Mouse (Mus musculus) urinary bladder, postnatal 4 days (tissue): ENCODE results near the gene Tcerg1l.

ENCODE experiments used
- DNase-seq, 2 experiments: peaks; one replicate each; pipeline ENCODE4 v3.0.0; 2021 to 2022; ENCODE audit warnings: low spot score in 2 of 2

Gene Tcerg1l

GRCm38 (mm10) chr7:138365519-138365918 is 32.0 kb downstream of the Tcerg1l start:
- no peak for DNase-seq

DNA sequence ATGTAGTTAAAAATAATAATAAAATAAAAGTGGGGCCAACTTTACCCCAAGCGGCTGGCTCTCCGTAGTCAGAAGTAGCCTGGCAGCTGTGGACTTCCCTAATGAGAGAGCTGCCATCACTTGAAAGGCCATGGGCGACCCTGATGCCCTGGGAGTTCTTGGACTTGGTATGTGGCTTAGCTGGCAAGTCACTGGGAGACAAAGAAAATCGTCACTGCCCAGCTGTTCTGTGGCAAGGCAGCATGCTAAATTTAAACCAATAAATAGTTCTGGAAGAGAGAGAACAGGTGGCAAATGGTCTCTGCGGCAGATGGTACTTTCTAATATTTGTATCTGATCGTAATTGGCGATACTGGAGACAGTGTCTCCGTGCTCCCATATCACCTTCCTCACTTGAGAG is 40.1 kb downstream of the Tcerg1l start:
- DNase-seq, result no peak

DNA sequence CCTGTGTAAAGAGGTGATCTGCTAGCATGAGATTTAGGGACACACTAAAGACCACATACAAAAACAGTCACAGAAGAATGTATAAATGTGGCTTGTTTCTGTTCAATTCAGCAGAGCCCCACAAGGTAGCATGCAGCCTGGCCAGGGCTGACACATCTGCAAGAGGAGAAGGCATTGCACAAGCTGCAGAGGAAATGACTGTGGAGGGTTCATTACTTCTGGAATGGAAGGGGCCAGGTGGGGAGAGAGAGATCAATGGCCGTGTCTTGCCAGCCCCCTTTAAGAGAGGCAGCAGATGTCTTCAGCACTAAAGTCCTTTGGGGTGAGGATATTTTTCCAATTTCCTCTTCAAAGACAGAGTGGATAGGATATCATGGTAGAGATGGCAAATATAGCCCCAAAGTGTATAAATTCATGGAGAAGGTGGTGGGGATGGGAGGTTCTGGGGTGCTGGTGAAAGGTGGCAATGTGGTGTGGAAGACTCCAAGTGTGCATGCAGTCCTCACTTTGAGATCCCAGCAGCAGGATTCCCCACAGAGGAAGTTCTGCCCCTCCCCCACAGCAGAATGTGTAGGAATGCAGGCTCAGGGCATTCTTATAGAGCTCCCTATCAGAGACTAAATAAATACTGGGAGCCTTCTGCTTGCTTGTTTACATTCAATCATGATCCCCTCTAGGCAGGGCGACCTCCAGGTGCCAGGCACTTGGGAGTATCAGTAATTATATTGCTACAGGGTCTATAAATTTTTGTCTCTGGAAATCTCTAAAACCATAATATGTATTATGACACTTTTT is 40.7 kb downstream of the Tcerg1l start:
- DNase-seq, result no peak

DNA sequence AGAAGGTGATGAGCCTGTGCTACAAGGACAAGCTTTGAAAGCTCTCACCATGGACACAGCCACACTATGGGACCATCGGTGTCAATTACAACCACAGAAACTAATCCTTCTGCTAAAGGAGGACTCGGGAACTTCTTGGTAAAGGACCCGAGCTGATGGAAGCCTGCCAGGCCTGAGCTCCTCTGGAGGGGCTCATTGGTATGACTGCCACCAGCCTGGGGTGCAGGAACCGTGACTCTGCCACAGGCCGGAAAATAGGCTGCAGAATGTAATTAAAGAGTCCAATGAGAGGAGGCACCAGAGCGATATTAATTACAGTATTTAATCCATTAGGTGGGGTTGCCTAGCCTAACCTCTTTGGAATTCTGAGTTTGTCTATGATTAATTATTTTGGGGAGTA is 52.1 kb downstream of the Tcerg1l start:
- no peak for DNase-seq

DNA sequence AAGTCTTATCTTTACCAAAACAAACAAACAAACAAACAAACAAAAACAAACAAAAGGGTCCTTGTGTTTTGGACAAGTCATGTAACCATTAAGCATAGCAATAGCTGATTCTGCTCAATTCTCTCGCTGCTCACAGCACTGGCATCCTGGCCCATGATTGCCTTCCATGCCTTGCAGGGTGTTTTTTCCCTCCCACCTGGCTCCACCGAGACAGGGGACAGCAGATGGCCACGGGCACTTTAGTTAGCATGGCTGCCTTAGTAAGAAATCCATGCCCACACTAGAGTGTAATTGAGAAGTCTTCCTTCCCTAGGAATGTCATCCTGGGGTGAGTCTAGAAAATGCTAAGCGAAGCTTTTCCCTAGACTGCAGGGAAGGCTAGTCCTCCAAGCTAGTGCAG is 59.1 kb downstream of the Tcerg1l start:
- no peak for DNase-seq

GRCm38 (mm10) chr7:138337946-138338345 is 59.6 kb downstream of the Tcerg1l start:
- no peak for DNase-seq

- DNase-seq, result no peak
These were observed 64.9 kb downstream of the Tcerg1l start for GRCm38 (mm10) chr7:138332504-138333168.

DNA sequence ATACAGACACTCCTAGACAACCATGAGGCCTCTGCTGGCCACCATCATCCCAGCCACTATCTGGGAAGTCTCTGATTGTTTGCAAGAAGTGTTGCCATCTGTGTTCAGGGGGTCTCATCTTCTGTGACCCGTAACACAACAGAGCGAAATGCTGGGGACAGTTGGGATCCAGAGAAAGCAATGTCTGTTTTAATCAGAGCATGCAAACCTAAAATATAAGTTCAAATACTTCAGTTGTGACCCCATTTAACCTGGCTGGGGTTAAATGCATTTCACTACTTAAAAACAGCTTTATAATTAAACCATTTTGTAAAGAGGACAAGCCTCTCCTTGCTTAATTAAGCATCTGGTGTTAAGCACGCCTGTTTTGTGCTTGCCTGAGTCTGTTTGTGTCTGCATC is 66.3 kb downstream of the Tcerg1l start:
- no peak for DNase-seq

DNA sequence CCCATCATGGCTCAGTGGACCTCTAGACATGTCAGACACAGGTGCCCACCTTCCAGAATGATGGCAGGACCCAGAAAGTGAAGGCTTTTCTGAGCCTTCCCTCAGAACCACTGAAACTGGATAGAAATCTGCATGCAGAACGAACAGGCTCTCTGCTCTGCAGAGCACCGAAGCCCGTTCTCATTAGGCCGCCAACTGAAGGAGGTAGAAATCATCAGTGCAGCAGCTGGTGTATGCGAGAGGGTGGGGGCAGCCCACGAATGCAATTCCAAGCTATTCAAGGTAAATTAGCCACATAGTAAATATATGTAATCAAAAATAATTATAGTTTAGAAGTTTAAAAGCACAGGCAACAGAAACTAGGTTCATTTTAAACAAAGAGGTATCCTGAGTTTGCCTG is 68.9 kb downstream of the Tcerg1l start:
- DNase-seq, result no peak

DNA sequence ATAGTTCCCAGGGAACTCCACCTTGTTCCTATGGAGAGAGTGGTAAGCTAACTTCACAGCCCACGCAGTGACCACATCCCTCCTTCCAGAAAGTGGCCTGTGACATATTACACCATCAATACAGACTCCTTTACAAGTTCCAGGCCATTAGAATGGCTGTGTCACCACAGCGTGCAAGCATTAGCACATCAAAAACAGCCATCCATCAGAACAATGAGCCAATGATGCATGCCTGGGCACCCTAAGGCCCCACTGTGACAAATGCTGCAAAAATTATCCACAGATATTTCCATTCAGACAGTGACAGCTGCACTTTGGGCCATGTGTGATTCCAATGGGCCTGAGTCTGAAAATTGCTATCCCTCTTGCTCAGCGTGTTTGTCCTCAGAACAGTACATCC is 70.8 kb downstream of the Tcerg1l start:
- no peak for DNase-seq

- DNase-seq, result no peak
These were observed 83.8 kb downstream of the Tcerg1l start for GRCm38 (mm10) chr7:138313733-138314132.

DNA sequence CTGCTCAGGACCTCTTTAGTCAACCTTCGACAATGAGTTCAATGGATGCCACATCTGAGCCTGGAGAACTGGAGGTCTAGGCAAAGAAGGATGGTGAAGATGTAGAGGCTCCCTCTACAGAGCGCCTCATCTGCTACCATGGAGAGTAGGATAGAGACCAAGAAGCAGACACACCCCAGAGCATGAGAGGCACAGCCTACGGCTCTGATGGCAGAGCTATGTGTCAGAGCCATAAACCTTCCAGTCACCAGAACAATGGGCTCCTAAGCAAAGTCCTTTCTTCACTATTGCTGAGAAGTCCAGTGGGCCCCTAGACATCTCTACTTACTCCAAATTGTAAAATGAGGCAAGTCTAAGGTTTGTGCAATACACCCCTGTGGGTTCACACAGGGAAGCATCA is 91.4 kb downstream of the Tcerg1l start:
- DNase-seq, result no peak

- no peak for DNase-seq
These were observed 112.7 kb downstream of the Tcerg1l start for GRCm38 (mm10) chr7:138284790-138285189.

- no peak for DNase-seq
These were observed 122.3 kb downstream of the Tcerg1l start for GRCm38 (mm10) chr7:138275263-138275662.

DNA sequence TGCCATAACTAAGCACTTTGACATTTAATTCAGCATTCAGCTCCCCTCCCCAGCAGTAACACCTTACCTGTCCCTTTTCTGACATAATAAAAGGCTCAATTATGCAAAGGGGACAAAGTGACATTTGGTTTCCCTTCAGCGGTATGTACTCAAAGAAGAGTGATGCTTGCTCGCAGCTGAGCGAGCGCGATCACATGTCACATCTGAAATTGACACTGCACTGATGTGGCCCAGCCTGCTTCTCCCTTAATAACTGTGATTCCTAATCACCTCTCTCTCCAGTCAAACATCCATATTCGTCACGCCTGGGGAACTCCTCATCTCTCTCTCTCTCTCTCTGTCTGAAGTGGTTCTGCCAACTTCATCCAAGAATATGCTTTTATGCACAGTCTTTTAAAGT is 126.2 kb downstream of the Tcerg1l start:
- DNase-seq, result no peak

DNA sequence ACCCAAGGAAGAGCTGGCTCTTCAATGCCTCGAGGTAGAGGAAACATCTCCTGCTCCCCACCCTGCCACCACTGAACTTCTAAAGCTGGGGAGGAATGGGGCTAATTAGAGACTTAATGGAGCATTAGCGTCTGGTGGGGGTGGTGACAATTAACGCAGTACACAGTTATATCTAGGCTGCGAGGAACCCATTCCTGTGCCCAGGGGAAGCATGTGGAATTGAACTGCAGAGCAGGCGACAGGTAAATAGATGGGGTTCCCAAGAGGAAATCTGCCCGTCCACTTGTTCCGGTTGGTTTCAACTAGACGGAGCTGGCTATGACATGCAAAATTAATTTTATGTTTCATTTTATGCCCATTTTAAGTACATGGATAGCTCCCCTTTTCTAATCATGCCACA is 128.1 kb downstream of the Tcerg1l start:
- no peak for DNase-seq

GRCm38 (mm10) chr7:138267976-138268646 is 129.4 kb downstream of the Tcerg1l start:
- DNase-seq, result no peak

GRCm38 (mm10) chr7:138248612-138249011 is 148.9 kb downstream of the Tcerg1l start:
- no peak for DNase-seq

DNA sequence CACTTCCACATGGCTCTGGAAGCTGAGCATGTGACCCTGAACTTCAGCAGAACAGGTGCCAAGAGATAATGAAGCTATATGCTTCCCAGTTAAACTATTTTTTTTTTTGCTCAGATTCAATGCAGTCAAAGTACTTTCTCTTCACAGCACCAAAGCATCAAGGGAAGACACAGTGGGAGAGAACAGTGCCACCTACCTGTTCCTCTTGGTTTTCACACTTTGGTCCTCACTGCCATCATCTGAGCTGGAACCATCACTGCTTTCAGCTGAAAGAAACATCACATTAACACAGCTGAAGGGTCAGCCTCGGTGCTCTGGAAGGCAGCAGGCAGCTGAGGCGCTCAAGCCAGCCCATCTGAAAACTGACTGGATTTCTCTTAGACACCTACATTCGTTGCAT is 149.4 kb downstream of the Tcerg1l start:
- no peak for DNase-seq

DNA sequence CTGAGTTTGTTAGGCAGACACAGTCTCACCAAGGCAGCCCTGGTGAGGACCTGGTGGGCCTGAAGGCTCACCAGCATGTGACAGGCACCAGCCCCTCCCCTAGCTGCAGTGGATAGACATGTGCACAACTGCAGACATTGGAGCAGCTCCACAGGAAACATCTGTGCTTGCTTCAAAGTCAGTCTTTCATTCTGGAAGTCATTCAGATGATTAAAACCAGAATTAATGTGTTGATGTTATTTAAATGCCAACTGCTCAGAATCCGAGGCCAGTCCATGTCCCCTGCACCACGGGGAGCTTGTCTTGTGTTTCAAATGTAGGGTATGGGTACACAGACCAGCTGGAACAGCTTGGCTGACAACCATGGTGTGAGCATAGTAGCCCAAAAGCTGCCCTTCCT is 150.8 kb downstream of the Tcerg1l start:
- no peak for DNase-seq

- no peak for DNase-seq
These were observed 155.3 kb downstream of the Tcerg1l start for GRCm38 (mm10) chr7:138242229-138242628.

DNA sequence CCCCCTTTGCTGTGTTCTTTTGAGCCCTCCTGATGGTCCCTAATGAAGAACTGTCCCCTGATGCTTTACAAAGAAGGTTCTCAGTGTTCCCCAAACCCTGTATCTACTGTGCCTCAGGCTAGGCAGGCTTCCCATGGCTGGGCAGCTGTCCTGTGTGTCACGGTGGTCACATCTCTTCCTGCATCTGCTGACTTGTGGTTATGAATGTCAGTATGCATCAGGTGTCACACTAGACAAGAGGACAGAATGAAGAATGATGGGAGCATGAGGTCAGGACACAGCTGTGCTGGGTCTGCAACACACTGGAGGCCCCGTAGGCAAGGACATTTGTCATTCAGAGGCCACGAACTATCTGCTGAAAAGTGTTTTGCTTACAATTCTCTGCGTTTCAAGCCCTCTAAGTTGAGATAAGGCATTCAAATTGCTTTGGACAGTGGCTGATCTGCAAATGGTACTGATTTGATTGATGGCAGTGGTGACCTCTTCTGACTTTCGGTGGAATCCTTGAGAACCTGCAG is 159.8 kb downstream of the Tcerg1l start:
- DNase-seq, result no peak

DNA sequence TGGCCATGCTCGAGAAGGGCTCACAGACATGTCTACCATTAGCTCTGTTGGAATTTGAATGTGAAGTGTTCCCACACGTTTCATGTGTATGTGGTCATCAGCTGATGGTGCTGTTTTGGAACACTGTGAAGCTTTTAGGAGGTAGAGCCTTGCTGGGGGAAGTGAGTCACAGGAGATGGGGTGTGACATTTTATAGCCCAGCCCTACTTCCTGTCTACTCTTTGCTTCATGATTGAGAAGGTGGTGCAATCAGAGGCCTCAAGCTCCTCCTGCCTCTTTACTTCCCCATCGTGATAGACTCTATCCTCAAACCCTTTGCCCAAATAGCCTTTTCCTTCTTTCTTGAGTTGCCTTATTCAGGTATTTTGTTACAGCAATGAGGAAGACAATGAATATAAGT is 173.3 kb downstream of the Tcerg1l start:
- DNase-seq, result no peak
